Mouse (Mus musculus): ENCODE results near the gene Lmtk2. TPM values are rescaled to one million over a fixed set of nuclear protein-coding genes. Genes with fewer than 3 reads are reported as not detected.

Lmtk2 gene
- total and polyA plus RNA-seq, 3 experiments: 12.6 to 14.8 TPM; not detected in 1

- Histone ChIP-seq H3K9ac (ENCODE audit: control insufficient read depth, low read depth, low read length, poor library complexity, severe bottlenecking) (no peak overlapping the region), H3K4me3 (ENCODE audit: control insufficient read depth in 1 of 2, insufficient read depth in 1 of 2, low read depth in 2 of 2, low read length in 2 of 2) (no peak overlapping the region), H3K27me3 (ENCODE audit: control insufficient read depth in 1 of 2, insufficient read depth in 2 of 2, low read length in 2 of 2) (no peaks in the 10 kb centered on the region), H3K4me1 (ENCODE audit: control insufficient read depth in 1 of 2, insufficient read depth in 2 of 2, low read length in 2 of 2) (no peaks in the 10 kb centered on the region), H3K36me3 (ENCODE audit: control insufficient read depth in 1 of 2, insufficient read depth in 2 of 2, low read length in 2 of 2) (no peaks in the 10 kb centered on the region), H3K9me3 (replicated peaks; ENCODE audit: insufficient read depth, low read length) (no peaks in the 10 kb centered on the region), H3K79me2 (ENCODE audit: control insufficient read depth, insufficient read depth, low read length, poor library complexity) (no peaks in the 10 kb centered on the region), H3K27ac (ENCODE audit: control insufficient read depth, low read depth, low read length) (no peak overlapping the region)
- no peak for DNase-seq (ENCODE audit: low read depth, low spot score)
- TF ChIP-seq ZKSCAN1 (IDR thresholded peaks at IDR 0.05; ENCODE audit: low read depth, low read length): no peak
- no peak for TF ChIP-seq MAFK (IDR thresholded peaks at IDR 0.05; ENCODE audit: borderline replicate concordance, low read depth, low read length)
- no peak for TF ChIP-seq ELF1 (IDR thresholded peaks at IDR 0.05; ENCODE audit: low read depth, low read length)
- no peak for TF ChIP-seq RCOR1 (IDR thresholded peaks at IDR 0.05; ENCODE audit: low read depth, low read length)
- no peak for TF ChIP-seq TCF12 (IDR thresholded peaks at IDR 0.05; ENCODE audit: low read depth, low read length)
- no peak for TF ChIP-seq MAX (IDR thresholded peaks at IDR 0.05; ENCODE audit: low read length)
- no peak for TF ChIP-seq UBTF (IDR thresholded peaks at IDR 0.05; ENCODE audit: borderline replicate concordance, insufficient read depth, low read depth, low read length)
- TF ChIP-seq ZMIZ1 (IDR thresholded peaks at IDR 0.05; ENCODE audit: low read depth, low read length): no peak
- TF ChIP-seq MAZ (IDR thresholded peaks at IDR 0.05; ENCODE audit: low read depth, low read length): no peak
Measured at GRCm38 (mm10) chr5:144203398-144203959, 103.2 kb downstream of the Lmtk2 start.

- no peak for DNase-seq (ENCODE audit: low read depth, low spot score)
- TF ChIP-seq UBTF (IDR thresholded peaks at IDR 0.05; ENCODE audit: borderline replicate concordance, insufficient read depth, low read depth, low read length) (no peak), E2F4 (IDR thresholded peaks at IDR 0.05; ENCODE audit: borderline replicate concordance, low read depth, low read length) (no peak), NRF1 (IDR thresholded peaks at IDR 0.05; ENCODE audit: insufficient read depth, low read depth, low read length, poor library complexity, severe bottlenecking) (no peak), ZKSCAN1 (IDR thresholded peaks at IDR 0.05; ENCODE audit: low read depth, low read length) (no peak), ZMIZ1 (IDR thresholded peaks at IDR 0.05; ENCODE audit: low read depth, low read length) (no peak), CHD1 (IDR thresholded peaks at IDR 0.05; ENCODE audit: low read depth, low read length) (no peak), GABPA (IDR thresholded peaks at IDR 0.05; ENCODE audit: low read depth, low read length) (no peak), CTCF (IDR thresholded peaks at IDR 0.05 in 2 of 3, conservative IDR thresholded peaks at IDR 0.05 in 1 of 3; ENCODE audit: control insufficient read depth in 1 of 3, insufficient read depth in 1 of 3, low read depth in 2 of 3, low read length in 3 of 3, poor library complexity in 1 of 3, severe bottlenecking in 1 of 3) (no peak), MYC (IDR thresholded peaks at IDR 0.05; ENCODE audit: low read depth, low read length) (no peak), MAZ (IDR thresholded peaks at IDR 0.05; ENCODE audit: low read depth, low read length) (no peak), JUND (IDR thresholded peaks at IDR 0.05; ENCODE audit: low read depth, low read length) (no peak)
- Histone ChIP-seq H3K27ac (ENCODE audit: control insufficient read depth, low read depth, low read length) (no peak overlapping the region), H3K36me3 (ENCODE audit: control insufficient read depth in 1 of 2, insufficient read depth in 2 of 2, low read length in 2 of 2) (no peaks in the 10 kb centered on the region), H3K4me1 (ENCODE audit: control insufficient read depth in 1 of 2, insufficient read depth in 2 of 2, low read length in 2 of 2) (no peaks in the 10 kb centered on the region), H3K79me2 (ENCODE audit: control insufficient read depth, insufficient read depth, low read length, poor library complexity) (no peaks in the 10 kb centered on the region), H3K4me3 (ENCODE audit: control insufficient read depth in 1 of 2, insufficient read depth in 1 of 2, low read depth in 2 of 2, low read length in 2 of 2) (no peak overlapping the region), H3K9me3 (replicated peaks; ENCODE audit: insufficient read depth, low read length) (no peaks in the 10 kb centered on the region), H3K27me3 (ENCODE audit: control insufficient read depth in 1 of 2, insufficient read depth in 2 of 2, low read length in 2 of 2) (no peaks in the 10 kb centered on the region), H3K9ac (ENCODE audit: control insufficient read depth, low read depth, low read length, poor library complexity, severe bottlenecking) (no peak overlapping the region)
Measured at GRCm38 (mm10) chr5:144204303-144204702, 104.1 kb downstream of the Lmtk2 start.
